Mouse (Mus musculus) forebrain, embryonic 16.5 days (tissue): ENCODE data around the gene Nol4l. TPM values are rescaled to one million over a fixed set of nuclear protein-coding genes. Genes with fewer than 3 reads are reported as not detected.

Experiments used
- ATAC-seq: fragments of 200-750 bp; cut with Nextera tagmentation; 2 replicates; pipeline ENCODE4 v1.8.0; 2017; ENCODE audit warnings: mild to moderate bottlenecking, moderate library complexity
- H3K27ac ChIP-seq: fragments of 300-500 bp; sonication (generic); 2 replicates; pipeline ENCODE4 v1.5.1; 2014; ENCODE audit warnings: low read length, control low read depth
- H3K27me3 ChIP-seq: fragments of 300-500 bp; sonication (generic); replicated peaks from 2 replicates; pipeline ENCODE4 v1.6.1; 2014; ENCODE audit warnings: low read length; ENCODE audit not compliant: control insufficient read depth, insufficient read depth
- H3K36me3 ChIP-seq: fragments of 300-500 bp; sonication (generic); 2 replicates; pipeline ENCODE4 v1.6.1; 2014; ENCODE audit not compliant: control insufficient read depth, insufficient read depth
- H3K4me1 ChIP-seq: fragments of 300-500 bp; sonication (generic); replicated peaks from 2 replicates; pipeline ENCODE4 v1.6.1; 2014; ENCODE audit warnings: low read length; ENCODE audit not compliant: control insufficient read depth, insufficient read depth
- H3K4me2 ChIP-seq: fragments of 300-500 bp; sonication (generic); 2 replicates; pipeline ENCODE4 v1.6.1; 2014; ENCODE audit warnings: mild to moderate bottlenecking, low read length, control low read depth
- H3K4me3 ChIP-seq: fragments of 300-500 bp; sonication (generic); replicated peaks from 2 replicates; pipeline ENCODE4 v1.5.1; 2014; ENCODE audit warnings: mild to moderate bottlenecking, low read length, control low read depth
- H3K9ac ChIP-seq: fragments of 300-500 bp; sonication (generic); replicated peaks from 2 replicates; pipeline ENCODE4 v1.6.1; 2014; ENCODE audit warnings: low read depth, low read length, control low read depth
- H3K9me3 ChIP-seq: fragments of 300-500 bp; sonication (generic); 2 replicates; pipeline ENCODE4 v1.6.1; 2016; ENCODE audit warnings: low read length; ENCODE audit not compliant: control insufficient read depth
- WGBS: fragments of 180-500 bp; shearing (Covaris S2); extraction: QIAGEN DNeasy Blood & Tissue Kit; methylation state at CpG from one replicate; pipeline ENCODE4 v1.1.7; 2014; 5-methylcytosine and 5-hydroxymethylcytosine counted together
- polyA plus RNA-seq: library from polyadenylated mRNA; unstranded; fragments of >200 nt; fragmentation: Nextera tagmentation; extraction: Ambion mirVana; gene quantifications from 2 replicates; pipeline ENCODE4 v1.2.1, GENCODE M21; 2015

Gene Nol4l
- polyA plus RNA-seq: 47.8 and 50.4 TPM in 2 replicates

- Histone ChIP-seq H3K9me3 (no peaks in the 10 kb centered on the region), H3K27me3 (no peaks in the 10 kb centered on the region), H3K4me1 (peaks cover 29% of the 10 kb centered on the region), H3K4me2 (peak within 1 kb of the TSS; percentile 89), H3K9ac (peak within 1 kb of the TSS; percentile 62), H3K4me3 (peak within 1 kb of the TSS; percentile 84), H3K27ac (peak within 1 kb of the TSS; percentile 79), H3K36me3 (no peaks in the 10 kb centered on the region)
- WGBS: under 1% methylated on average over 34 of the region's 86 CpGs
- peak; percentile 26 for ATAC-seq
These were observed at the start of gene Nol4l for GRCm38 (mm10) chr2:153529931-153530766. TSS of gene Nol4l (minus strand) at chr2:153529971.

DNA sequence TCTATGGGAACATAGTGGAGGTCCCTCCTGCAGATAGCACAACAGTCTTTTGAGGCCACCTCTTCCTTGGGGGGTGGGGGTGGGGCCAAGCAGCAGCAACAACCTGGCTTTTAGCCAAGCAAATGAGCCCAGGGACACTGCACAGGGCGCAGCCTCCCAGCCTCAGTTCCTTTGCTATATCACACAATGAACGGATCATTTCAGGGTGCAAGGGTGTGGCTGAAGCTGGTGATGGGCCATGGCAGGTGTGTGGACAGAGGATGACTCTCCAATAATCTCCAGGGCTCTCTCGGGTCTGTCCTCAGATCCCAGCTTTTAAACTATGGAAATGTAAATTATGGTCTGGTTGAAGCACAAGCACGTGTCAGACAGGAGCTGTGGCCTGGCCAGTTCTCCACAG, 47.4 kb upstream of the Nol4l start:
- Histone ChIP-seq H3K9ac (no peak overlapping the region), H3K4me1 (no peaks in the 10 kb centered on the region), H3K9me3 (no peaks in the 10 kb centered on the region), H3K4me2 (no peak overlapping the region), H3K4me3 (no peak overlapping the region), H3K27ac (no peak overlapping the region), H3K27me3 (no peaks in the 10 kb centered on the region), H3K36me3 (no peaks in the 10 kb centered on the region)
- WGBS: 44% methylated on average over 4 of the region's 4 CpGs
- ATAC-seq: no peak

- Histone ChIP-seq H3K4me1 (no peaks in the 10 kb centered on the region), H3K9ac (no peak overlapping the region), H3K27ac (no peak overlapping the region), H3K36me3 (no peaks in the 10 kb centered on the region), H3K27me3 (no peaks in the 10 kb centered on the region), H3K4me3 (no peak overlapping the region), H3K9me3 (no peaks in the 10 kb centered on the region), H3K4me2 (no peak overlapping the region)
- WGBS: 87% methylated on average over 3 of the region's 3 CpGs
- no peak for ATAC-seq
These were observed 46.4 kb upstream of the Nol4l start for GRCm38 (mm10) chr2:153576150-153576549.

- Histone ChIP-seq H3K27me3 (no peaks in the 10 kb centered on the region), H3K4me1 (no peaks in the 10 kb centered on the region), H3K36me3 (no peaks in the 10 kb centered on the region), H3K27ac (no peak overlapping the region), H3K9me3 (no peaks in the 10 kb centered on the region), H3K4me3 (no peak overlapping the region), H3K4me2 (no peak overlapping the region), H3K9ac (no peak overlapping the region)
- WGBS: 49% methylated on average over 6 of the region's 6 CpGs
- ATAC-seq: no peak
These were observed 45.8 kb upstream of the Nol4l start for GRCm38 (mm10) chr2:153575554-153575953.

DNA sequence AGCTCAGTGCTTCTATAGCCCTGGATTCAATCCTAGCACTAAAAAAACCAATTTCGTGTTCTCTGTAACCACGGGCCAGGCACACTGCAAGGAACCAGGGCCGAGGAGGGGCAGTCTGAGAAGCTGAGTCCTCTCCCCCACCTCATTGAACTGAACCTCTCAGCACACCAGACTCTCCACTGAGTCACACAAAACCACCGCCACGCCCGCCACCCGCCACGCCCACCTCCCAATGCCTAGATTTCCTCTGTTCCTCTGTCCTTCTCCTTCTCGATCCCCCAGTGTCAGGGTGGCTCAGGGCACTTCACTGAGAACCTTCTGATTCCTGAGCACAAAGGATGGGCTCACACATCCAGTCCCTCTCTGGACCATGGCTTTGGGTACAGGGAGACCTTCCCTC, 43.3 kb upstream of the Nol4l start:
- H3K4me1 ChIP-seq: no peaks in the 10 kb centered on the region
- H3K4me3 ChIP-seq: no peak overlapping the region
- 93% methylated on average over 9 of the region's 9 CpGs for WGBS
- no peak overlapping the region for H3K9ac ChIP-seq
- H3K27ac ChIP-seq: no peak overlapping the region
- ATAC-seq: no peak
- no peaks in the 10 kb centered on the region for H3K27me3 ChIP-seq
- H3K36me3 ChIP-seq: no peaks in the 10 kb centered on the region
- no peak overlapping the region for H3K4me2 ChIP-seq
- no peaks in the 10 kb centered on the region for H3K9me3 ChIP-seq

GRCm38 (mm10) chr2:153568541-153568940, 38.8 kb upstream of the Nol4l start:
- no peaks in the 10 kb centered on the region for H3K4me1 ChIP-seq
- H3K9ac ChIP-seq: no peak overlapping the region
- no peaks in the 10 kb centered on the region for H3K36me3 ChIP-seq
- no peak overlapping the region for H3K4me3 ChIP-seq
- no peaks in the 10 kb centered on the region for H3K27me3 ChIP-seq
- no peak overlapping the region for H3K27ac ChIP-seq
- H3K4me2 ChIP-seq: no peak overlapping the region
- ATAC-seq: no peak
- H3K9me3 ChIP-seq: no peaks in the 10 kb centered on the region
- WGBS: 94% methylated on average over 6 of the region's 6 CpGs

DNA sequence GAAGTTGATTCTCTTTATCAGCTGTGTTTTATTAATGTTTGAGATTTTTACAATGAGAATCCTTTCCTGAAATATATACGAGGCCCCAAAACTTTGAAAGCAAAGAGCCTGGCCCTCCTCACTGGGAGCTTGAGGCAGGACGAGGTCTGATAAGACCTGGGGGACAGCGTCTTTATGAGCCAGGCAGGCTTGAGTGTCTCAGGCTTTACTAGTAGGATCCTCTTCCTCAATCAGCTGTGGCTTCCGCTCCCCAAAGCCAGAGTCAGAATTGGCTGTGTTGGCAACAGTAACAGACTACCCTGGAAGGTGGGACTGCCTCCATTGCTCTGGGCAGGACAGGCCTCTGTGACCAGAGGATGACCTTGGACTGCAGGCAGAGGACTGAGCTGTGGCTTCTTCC, 38.2 kb upstream of the Nol4l start:
- WGBS: 87% methylated on average over 4 of the region's 4 CpGs
- no peaks in the 10 kb centered on the region for H3K9me3 ChIP-seq
- ATAC-seq: no peak
- no peaks in the 10 kb centered on the region for H3K27me3 ChIP-seq
- H3K4me3 ChIP-seq: no peak overlapping the region
- no peaks in the 10 kb centered on the region for H3K4me1 ChIP-seq
- no peak overlapping the region for H3K27ac ChIP-seq
- H3K9ac ChIP-seq: no peak overlapping the region
- no peak overlapping the region for H3K4me2 ChIP-seq
- H3K36me3 ChIP-seq: no peaks in the 10 kb centered on the region

DNA sequence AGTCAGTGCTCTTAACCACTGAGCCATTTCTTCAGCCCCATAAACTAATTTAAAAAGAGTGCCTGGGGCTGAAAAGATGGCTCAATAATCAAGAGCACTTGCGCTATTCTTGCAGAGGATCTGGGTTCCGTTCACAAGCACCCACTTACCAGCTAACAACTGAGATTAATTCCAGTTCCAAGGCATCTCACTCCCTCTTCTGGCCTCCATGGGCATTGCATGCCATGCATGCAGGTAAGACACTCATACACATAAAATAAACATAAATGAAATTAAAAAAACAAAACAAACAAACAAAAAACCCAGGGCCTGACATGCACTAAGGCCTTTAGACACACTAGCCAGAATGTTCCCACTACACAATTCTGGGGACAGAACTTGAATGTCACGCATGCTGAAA, 34.6 kb upstream of the Nol4l start:
- H3K4me3 ChIP-seq: no peak overlapping the region
- H3K4me2 ChIP-seq: no peak overlapping the region
- WGBS: 88% methylated on average over 3 of the region's 3 CpGs
- peaks cover 22% of the 10 kb centered on the region for H3K4me1 ChIP-seq
- no peak overlapping the region for H3K27ac ChIP-seq
- no peaks in the 10 kb centered on the region for H3K27me3 ChIP-seq
- no peak overlapping the region for H3K9ac ChIP-seq
- no peaks in the 10 kb centered on the region for H3K9me3 ChIP-seq
- H3K36me3 ChIP-seq: no peaks in the 10 kb centered on the region
- no peak for ATAC-seq

GRCm38 (mm10) chr2:153561564-153561963, 31.8 kb upstream of the Nol4l start:
- Histone ChIP-seq H3K9me3 (no peaks in the 10 kb centered on the region), H3K36me3 (no peaks in the 10 kb centered on the region), H3K27me3 (no peaks in the 10 kb centered on the region), H3K4me2 (no peak overlapping the region), H3K4me3 (no peak overlapping the region), H3K4me1 (peaks cover 22% of the 10 kb centered on the region), H3K9ac (no peak overlapping the region), H3K27ac (no peak overlapping the region)
- ATAC-seq: no peak
- WGBS: 38% methylated on average over 5 of the region's 5 CpGs
